Mouse (Mus musculus) lung, embryonic 15.5 days (tissue): ENCODE results near the gene Smpd4. TPM values are rescaled to one million over a fixed set of nuclear protein-coding genes. Genes with fewer than 3 reads are reported as not detected.

Experiments
- ATAC-seq: fragments of 200-750 bp; cut with Nextera tagmentation; 2 replicates; pipeline ENCODE4 v1.8.0; 2017; ENCODE audit warnings: moderate number of reproducible peaks, borderline replicate concordance; ENCODE audit not compliant: low FRiP score, low TSS enrichment; ENCODE audit errors: extremely low read depth
- H3K27ac ChIP-seq: fragments of 300-500 bp; sonication (generic); 2 replicates; pipeline ENCODE4 v1.5.1; 2015; ENCODE audit warnings: moderate library complexity, mild to moderate bottlenecking, inconsistent platforms
- H3K27me3 ChIP-seq: fragments of 300-500 bp; sonication (generic); 2 replicates; pipeline ENCODE4 v1.6.1; 2015; ENCODE audit warnings: inconsistent platforms
- H3K36me3 ChIP-seq: fragments of 300-500 bp; sonication (generic); 2 replicates; pipeline ENCODE4 v1.6.1; 2015; ENCODE audit warnings: inconsistent platforms
- H3K4me1 ChIP-seq: fragments of 300-500 bp; sonication (generic); 2 replicates; pipeline ENCODE4 v1.6.1; 2015; ENCODE audit warnings: inconsistent platforms
- H3K4me2 ChIP-seq: fragments of 300-500 bp; sonication (generic); 2 replicates; pipeline ENCODE4 v1.6.1; 2015; ENCODE audit warnings: inconsistent platforms, mild to moderate bottlenecking, moderate library complexity
- H3K4me3 ChIP-seq: fragments of 300-500 bp; sonication (generic); 2 replicates; pipeline ENCODE4 v1.5.1; 2015; ENCODE audit warnings: mild to moderate bottlenecking, inconsistent platforms
- H3K9ac ChIP-seq: fragments of 300-500 bp; sonication (generic); 2 replicates; pipeline ENCODE4 v1.6.1; 2015; ENCODE audit warnings: inconsistent platforms
- H3K9me3 ChIP-seq: fragments of 300-500 bp; sonication (generic); 2 replicates; pipeline ENCODE4 v1.6.1; 2016; ENCODE audit warnings: inconsistent platforms
- WGBS: fragments of 180-500 bp; shearing (Covaris S2); methylation state at CpG from one replicate; pipeline ENCODE4 v1.1.7; 2015; 5-methylcytosine and 5-hydroxymethylcytosine counted together
- polyA plus RNA-seq: library from polyadenylated mRNA; unstranded; fragments of >200 nt; fragmentation: Nextera tagmentation; extraction: Ambion mirVana; gene quantifications from 2 replicates; pipeline ENCODE4 v1.2.1, GENCODE M21; 2015

Smpd4 gene
- polyA plus RNA-seq, 1 experiment from 2014 or later: 32.2 TPM

DNA sequence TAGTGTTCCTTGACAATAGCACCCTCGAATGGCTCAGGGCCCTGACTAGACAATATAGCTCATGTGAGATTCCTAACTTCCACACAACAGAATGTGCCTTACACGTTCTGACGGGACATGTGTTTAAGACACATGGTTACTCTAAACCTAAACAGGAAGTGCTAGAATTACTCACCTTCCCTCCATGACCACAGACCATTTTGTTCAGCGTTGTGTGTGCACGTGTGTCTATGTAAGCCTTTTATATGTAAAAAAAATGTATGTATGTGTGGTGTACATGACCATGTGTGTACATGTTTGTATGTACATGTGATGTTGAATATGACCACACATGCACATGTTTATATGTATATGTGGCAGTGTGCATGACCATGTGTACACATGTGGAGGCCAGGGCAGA is 2.9 kb upstream of the Smpd4 start:
- Histone ChIP-seq H3K4me2 (no peak overlapping the region), H3K4me1 (peaks cover 14% of the 10 kb centered on the region), H3K9me3 (no peaks in the 10 kb centered on the region), H3K27me3 (no peaks in the 10 kb centered on the region), H3K27ac (no peak overlapping the region), H3K4me3 (no peak overlapping the region), H3K9ac (no peak overlapping the region), H3K36me3 (no peaks in the 10 kb centered on the region)
- 76% methylated on average over 5 of the region's 5 CpGs for WGBS
- ATAC-seq: no peak

GRCm38 (mm10) chr16:17617922-17618565 is 1.1 kb upstream of the Smpd4 start:
- H3K9me3 ChIP-seq: no peaks in the 10 kb centered on the region
- H3K4me3 ChIP-seq: no peak overlapping the region
- H3K4me1 ChIP-seq: peaks cover 14% of the 10 kb centered on the region
- no peaks in the 10 kb centered on the region for H3K27me3 ChIP-seq
- H3K9ac ChIP-seq: no peak overlapping the region
- peak; percentile 64; the same call in 1 of the 2 replicates for ATAC-seq
- H3K36me3 ChIP-seq: peaks cover 13% of the 10 kb centered on the region
- peak overlapping the region; percentile 29; the same call in 1 of the 2 replicates for H3K27ac ChIP-seq
- WGBS: 8% methylated on average over 13 of the region's 13 CpGs
- peak overlapping the region; percentile 37 for H3K4me2 ChIP-seq

DNA sequence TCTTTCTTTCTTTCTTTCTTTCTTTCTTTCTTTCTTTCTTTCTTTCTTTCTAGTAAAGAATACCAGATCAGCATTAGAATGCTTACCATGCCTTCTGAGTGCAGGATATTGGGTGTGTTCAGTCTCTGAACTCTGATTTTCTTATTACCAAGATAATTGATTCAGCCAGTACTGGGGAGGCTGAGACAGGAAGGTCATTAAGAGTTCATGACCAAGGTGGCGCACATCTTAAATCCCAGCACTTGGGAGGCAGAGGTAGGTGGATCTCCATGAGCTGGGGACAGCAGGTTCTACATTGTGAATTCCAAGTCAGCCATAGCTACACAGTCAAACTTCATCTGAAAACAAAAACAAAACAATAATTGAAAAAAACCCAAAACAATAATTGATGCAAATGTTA is 2.8 kb downstream of the Smpd4 start:
- ATAC-seq: no peak
- peaks cover 42% of the 10 kb centered on the region for H3K36me3 ChIP-seq
- H3K9me3 ChIP-seq: no peaks in the 10 kb centered on the region
- H3K27me3 ChIP-seq: no peaks in the 10 kb centered on the region
- no peak overlapping the region for H3K9ac ChIP-seq
- no peak overlapping the region for H3K4me2 ChIP-seq
- H3K4me1 ChIP-seq: peaks cover 14% of the 10 kb centered on the region
- no peak overlapping the region for H3K27ac ChIP-seq
- H3K4me3 ChIP-seq: no peak overlapping the region
- 95% methylated on average over 1 of the region's 1 CpGs for WGBS

DNA sequence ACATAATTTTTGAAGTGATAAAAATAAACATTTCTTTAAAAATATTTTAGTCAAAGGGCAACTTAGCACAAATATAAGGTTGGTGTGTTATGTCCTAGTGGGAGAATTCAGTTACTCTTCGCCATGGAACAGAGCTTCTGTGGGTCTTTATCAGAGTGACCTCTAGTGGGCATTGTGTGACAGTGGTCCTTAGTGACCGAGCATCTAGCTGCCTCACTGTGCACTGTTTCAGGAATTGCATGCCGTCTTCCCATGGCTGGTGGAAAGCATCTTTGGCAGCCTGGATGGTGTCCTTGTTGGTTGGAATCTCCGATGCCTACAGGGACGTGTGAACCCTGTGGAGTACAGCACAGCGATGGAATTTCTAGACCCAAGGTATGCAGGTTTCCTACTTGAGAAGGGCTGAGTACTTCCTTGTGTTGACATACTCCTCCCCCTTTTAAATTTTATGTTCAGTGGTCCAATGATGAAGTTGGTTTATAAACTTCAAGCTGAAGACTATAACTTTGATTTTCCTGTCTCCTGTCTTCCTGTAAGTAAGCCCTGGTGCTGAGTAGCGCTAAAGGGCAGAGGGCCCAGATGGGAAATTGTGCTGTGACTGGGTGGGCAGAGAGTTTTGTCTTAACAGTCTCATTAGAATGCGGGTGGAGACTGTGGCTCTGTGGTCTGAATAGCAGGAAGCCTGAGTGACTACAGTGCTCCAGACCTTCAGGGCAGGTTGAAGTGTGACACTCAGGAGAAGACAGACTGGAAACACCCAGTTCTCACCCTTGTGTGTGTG is 6.5 kb downstream of the Smpd4 start:
- 58% methylated on average over 8 of the region's 8 CpGs for WGBS
- H3K36me3 ChIP-seq: peaks cover 78% of the 10 kb centered on the region

DNA sequence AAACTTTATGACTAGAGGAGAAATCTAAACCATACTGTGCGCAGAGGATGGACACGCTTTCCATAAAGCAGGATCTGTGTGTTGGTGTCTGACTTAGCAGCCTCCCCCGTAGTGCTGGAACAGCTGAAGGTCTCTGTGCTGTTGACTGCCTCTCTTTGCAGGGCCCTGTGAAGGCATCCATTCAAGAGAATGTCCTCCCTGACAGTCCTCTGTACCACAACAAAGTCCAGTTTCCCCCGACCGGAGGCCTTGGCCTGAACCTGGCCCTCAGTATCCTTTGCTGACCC is 7.1 kb downstream of the Smpd4 start:
- H3K9me3 ChIP-seq: no peaks in the 10 kb centered on the region
- ATAC-seq: 0 out of 2 replicates have a peak, but pooled peaks have one; percentile 17
- peaks cover 82% of the 10 kb centered on the region for H3K36me3 ChIP-seq
- no peaks in the 10 kb centered on the region for H3K27me3 ChIP-seq
- H3K4me2 ChIP-seq: no peak overlapping the region
- WGBS: 97% methylated on average over 5 of the region's 5 CpGs
- no peak overlapping the region for H3K9ac ChIP-seq
- no peaks in the 10 kb centered on the region for H3K4me1 ChIP-seq
- no peak overlapping the region for H3K4me3 ChIP-seq
- peak overlapping the region; percentile 5; the same call in 1 of the 2 replicates for H3K27ac ChIP-seq

More for the DNA sequence above, 6.5 kb downstream of the Smpd4 start:
- peak; percentile 23; the same call in 1 of the 2 replicates for ATAC-seq
- no peaks in the 10 kb centered on the region for H3K9me3 ChIP-seq
- no peak overlapping the region for H3K4me2 ChIP-seq
- no peaks in the 10 kb centered on the region for H3K27me3 ChIP-seq
- no peak overlapping the region for H3K9ac ChIP-seq
- H3K4me3 ChIP-seq: no peak overlapping the region
- H3K4me1 ChIP-seq: no peaks in the 10 kb centered on the region
- peak overlapping the region; percentile 5; the same call in 1 of the 2 replicates for H3K27ac ChIP-seq

DNA sequence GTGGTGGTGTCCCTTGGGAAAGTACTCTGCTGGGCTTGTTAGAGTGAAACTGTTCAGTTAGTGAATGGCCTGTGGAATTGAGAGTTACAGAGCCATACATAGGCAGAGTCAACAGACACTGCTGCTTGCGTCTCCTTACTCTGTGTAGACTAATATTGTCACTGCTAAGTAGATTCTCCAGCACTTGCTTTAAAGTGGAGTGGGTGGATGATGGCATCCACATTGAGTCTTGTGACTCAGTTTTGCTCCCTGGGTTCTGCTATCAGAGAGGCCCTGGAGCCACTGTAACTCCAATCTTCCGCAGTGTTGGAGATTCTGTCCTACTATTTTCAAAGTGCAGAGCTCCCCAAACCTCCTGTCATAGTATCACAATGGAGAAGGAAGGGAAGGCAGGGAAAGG is 13.4 kb downstream of the Smpd4 start:
- 93% methylated on average over 2 of the region's 2 CpGs for WGBS
- Histone ChIP-seq H3K9me3 (no peaks in the 10 kb centered on the region), H3K4me2 (no peak overlapping the region), H3K36me3 (peaks cover 68% of the 10 kb centered on the region), H3K27me3 (no peaks in the 10 kb centered on the region), H3K27ac (no peak overlapping the region), H3K9ac (no peak overlapping the region), H3K4me3 (no peak overlapping the region), H3K4me1 (no peaks in the 10 kb centered on the region)
- ATAC-seq: no peak

DNA sequence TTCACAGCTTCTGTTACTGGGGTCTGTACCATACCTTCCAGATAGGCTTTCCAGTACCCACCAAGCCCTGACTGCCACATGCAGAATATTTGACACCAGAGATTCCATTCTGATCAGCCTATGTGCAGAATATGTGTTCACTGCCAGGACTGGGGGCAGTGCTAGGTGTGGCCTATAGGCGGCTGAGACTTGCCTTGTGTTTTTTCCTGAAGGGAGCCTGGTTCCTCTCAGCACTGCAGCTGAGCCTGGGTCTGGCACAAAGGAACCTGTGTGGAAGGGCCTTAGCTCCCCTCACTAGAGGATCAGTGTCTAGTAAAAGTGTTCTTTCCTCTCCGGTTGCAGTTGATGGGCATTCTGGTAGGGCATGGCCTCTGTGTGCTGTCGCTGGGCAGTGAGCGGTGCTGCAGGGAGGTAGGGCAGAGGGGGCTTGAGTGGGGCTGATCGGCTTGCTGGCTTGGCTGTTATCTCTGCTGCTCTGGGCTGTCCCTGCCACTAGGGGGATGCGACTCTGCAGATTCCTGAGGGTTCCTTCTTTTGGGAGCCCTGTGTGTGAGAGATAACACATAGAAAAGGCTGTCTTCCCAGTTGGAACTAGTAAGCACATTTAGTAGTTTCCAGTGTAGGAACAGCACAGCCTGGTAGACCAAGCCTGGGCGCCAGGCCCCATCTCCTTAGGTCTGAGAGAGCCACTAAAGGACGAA is 14.5 kb downstream of the Smpd4 start:
- H3K27me3 ChIP-seq: no peaks in the 10 kb centered on the region
- H3K9ac ChIP-seq: no peak overlapping the region
- 71% methylated on average over 8 of the region's 8 CpGs for WGBS
- no peak overlapping the region for H3K4me2 ChIP-seq
- no peaks in the 10 kb centered on the region for H3K9me3 ChIP-seq
- H3K4me3 ChIP-seq: no peak overlapping the region
- no peaks in the 10 kb centered on the region for H3K4me1 ChIP-seq
- no peak for ATAC-seq
- H3K27ac ChIP-seq: no peak overlapping the region
- peaks cover 68% of the 10 kb centered on the region for H3K36me3 ChIP-seq

DNA sequence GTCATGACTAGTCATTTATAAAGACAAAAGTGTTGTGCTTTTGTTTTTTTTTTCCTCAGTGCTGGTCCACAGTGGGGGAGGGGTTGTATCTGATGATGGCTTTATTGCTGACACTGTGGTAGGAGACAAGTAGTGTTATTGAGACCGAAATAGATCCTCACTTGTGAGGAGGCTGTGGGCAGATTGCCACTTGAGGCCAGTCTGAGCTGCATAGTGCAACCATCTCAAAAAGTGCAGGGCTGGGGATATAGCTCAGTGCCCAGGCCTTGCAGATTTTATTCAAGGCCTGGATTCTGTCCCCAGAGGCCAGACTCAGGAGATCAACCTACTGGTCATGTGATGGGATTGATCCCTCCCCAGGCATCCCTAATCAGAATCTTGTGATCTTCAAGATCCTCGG is 17.8 kb downstream of the Smpd4 start:
- H3K27ac ChIP-seq: no peak overlapping the region
- no peak overlapping the region for H3K4me3 ChIP-seq
- H3K36me3 ChIP-seq: peaks cover 70% of the 10 kb centered on the region
- no peaks in the 10 kb centered on the region for H3K9me3 ChIP-seq
- H3K4me2 ChIP-seq: no peak overlapping the region
- WGBS: 82% methylated on average over 2 of the region's 2 CpGs
- no peak for ATAC-seq
- no peaks in the 10 kb centered on the region for H3K4me1 ChIP-seq
- H3K27me3 ChIP-seq: no peaks in the 10 kb centered on the region
- H3K9ac ChIP-seq: no peak overlapping the region

DNA sequence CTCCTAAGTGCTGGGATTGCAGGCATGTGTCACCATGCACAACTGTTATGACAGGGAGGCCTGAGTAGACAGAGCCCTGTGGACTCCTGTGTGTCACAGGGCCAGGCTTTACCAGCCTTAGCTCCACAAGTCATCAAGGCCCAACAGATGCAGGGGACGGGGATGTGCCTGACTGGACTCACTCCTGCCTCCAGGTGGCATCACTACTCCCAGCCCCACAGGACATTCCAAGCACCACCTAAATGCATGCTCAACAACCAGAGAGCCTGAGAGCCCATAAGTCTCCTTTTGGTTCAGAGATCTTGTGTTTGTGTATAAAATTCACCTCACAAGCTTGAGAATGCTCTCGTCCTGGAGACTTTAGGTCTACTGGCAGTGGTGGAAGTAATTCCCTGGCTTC is 18.5 kb downstream of the Smpd4 start:
- Histone ChIP-seq H3K4me1 (no peaks in the 10 kb centered on the region), H3K4me2 (no peak overlapping the region), H3K36me3 (peaks cover 71% of the 10 kb centered on the region), H3K9ac (no peak overlapping the region), H3K4me3 (no peak overlapping the region), H3K27ac (no peak overlapping the region), H3K9me3 (no peaks in the 10 kb centered on the region), H3K27me3 (no peaks in the 10 kb centered on the region)
- WGBS: 85% methylated on average over 2 of the region's 2 CpGs
- ATAC-seq: no peak

- H3K9me3 ChIP-seq: no peaks in the 10 kb centered on the region
- H3K27me3 ChIP-seq: no peaks in the 10 kb centered on the region
- H3K36me3 ChIP-seq: peaks cover 71% of the 10 kb centered on the region
- no peak overlapping the region for H3K4me3 ChIP-seq
- H3K9ac ChIP-seq: no peak overlapping the region
- H3K27ac ChIP-seq: no peak overlapping the region
- no peak overlapping the region for H3K4me2 ChIP-seq
- no peak for ATAC-seq
- WGBS: 90% methylated on average over 9 of the region's 9 CpGs
- H3K4me1 ChIP-seq: no peaks in the 10 kb centered on the region
Measured at GRCm38 (mm10) chr16:17638036-17638628, 19.0 kb downstream of the Smpd4 start.

- no peak overlapping the region for H3K4me2 ChIP-seq
- peaks cover 70% of the 10 kb centered on the region for H3K36me3 ChIP-seq
- H3K4me3 ChIP-seq: no peak overlapping the region
- H3K4me1 ChIP-seq: no peaks in the 10 kb centered on the region
- H3K27me3 ChIP-seq: no peaks in the 10 kb centered on the region
- no peak overlapping the region for H3K9ac ChIP-seq
- no peak overlapping the region for H3K27ac ChIP-seq
- no peaks in the 10 kb centered on the region for H3K9me3 ChIP-seq
- ATAC-seq: no peak
- 91% methylated on average over 3 of the region's 3 CpGs for WGBS
Measured at GRCm38 (mm10) chr16:17639081-17639480, 19.9 kb downstream of the Smpd4 start.

DNA sequence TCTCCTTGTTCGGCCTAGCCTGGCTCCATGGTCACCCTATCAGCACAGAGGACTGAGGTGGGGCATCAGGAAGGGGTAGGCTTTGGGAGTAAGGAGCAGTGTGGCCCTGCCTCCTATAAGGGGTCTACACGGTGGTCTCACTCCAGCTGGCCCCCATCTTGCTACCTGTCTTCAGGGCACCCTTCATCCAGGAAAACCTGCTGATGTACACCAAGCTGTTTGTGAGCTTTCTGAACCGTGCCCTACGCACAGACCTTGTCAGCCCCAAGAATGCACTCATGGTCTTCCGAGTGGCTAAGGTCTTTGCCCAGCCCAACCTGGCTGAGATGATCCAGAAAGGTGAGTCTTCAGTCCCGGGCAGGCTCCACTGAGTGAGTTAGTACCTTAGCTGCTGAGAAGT is 20.8 kb downstream of the Smpd4 start:
- 90% methylated on average over 6 of the region's 6 CpGs for WGBS
- peaks cover 67% of the 10 kb centered on the region for H3K36me3 ChIP-seq

More for the DNA sequence above, 20.8 kb downstream of the Smpd4 start:
- no peaks in the 10 kb centered on the region for H3K4me1 ChIP-seq
- H3K27ac ChIP-seq: no peak overlapping the region
- no peak overlapping the region for H3K9ac ChIP-seq
- no peak overlapping the region for H3K4me2 ChIP-seq
- no peaks in the 10 kb centered on the region for H3K27me3 ChIP-seq
- no peak for ATAC-seq
- H3K9me3 ChIP-seq: no peaks in the 10 kb centered on the region
- H3K4me3 ChIP-seq: no peak overlapping the region
